Mouse (Mus musculus) E14TG2a.4 (cell line): ENCODE measurements around the gene Serpinb6c.

Experiments
- H3K27me3 ChIP-seq: 2 replicates; pipeline ENCODE4 v1.6.1; 2014; ENCODE audit warnings: low read length, control low read depth; ENCODE audit not compliant: insufficient read depth
- H3K36me3 ChIP-seq: 2 replicates; pipeline ENCODE4 v1.6.1; 2014; ENCODE audit warnings: low read length, control low read depth; ENCODE audit not compliant: insufficient read depth
- H3K4me1 ChIP-seq: replicated peaks from 2 replicates; pipeline ENCODE4 v1.6.1; 2014; ENCODE audit warnings: low read depth, low read length, control low read depth
- H3K4me3 ChIP-seq: replicated peaks from 2 replicates; pipeline ENCODE4 v1.5.1; 2014; ENCODE audit warnings: mild to moderate bottlenecking, low read length
- H3K9me3 ChIP-seq: 2 replicates; pipeline ENCODE4 v1.6.1; 2014; ENCODE audit warnings: low read length, control low read depth
- CTCF ChIP-seq: conservative IDR thresholded peaks from 2 replicates; pipeline ENCODE4 v1.5.1; 2014; ENCODE audit warnings: low read length
- NANOG ChIP-seq: IDR thresholded peaks from 2 replicates; pipeline ENCODE4 v1.6.1; 2014; ENCODE audit warnings: borderline replicate concordance, low read length, mixed read lengths
- POU5F1 ChIP-seq: IDR thresholded peaks from 2 replicates; pipeline ENCODE4 v1.6.1; 2014; ENCODE audit warnings: low read length, borderline replicate concordance

The Serpinb6c gene

GRCm38 (mm10) chr13:33843308-33843707, 62.2 kb downstream of the Serpinb6c start, which contains the start of gene Serpinb6e:
Gene Serpinb6e, minus strand, starts transcription at chr13:33843408.
- Histone ChIP-seq H3K36me3 (no peaks in the 10 kb centered on the region), H3K4me3 (no peak within 1 kb of the TSS), H3K9me3 (no peaks in the 10 kb centered on the region), H3K4me1 (no peaks in the 10 kb centered on the region), H3K27me3 (no peaks in the 10 kb centered on the region)
- TF ChIP-seq POU5F1 (no peak), NANOG (no peak)

- TF ChIP-seq POU5F1: no peak
- TF ChIP-seq CTCF: no peak
- no peak for TF ChIP-seq NANOG
Measured at GRCm38 (mm10) chr13:33830751-33831150, 74.8 kb downstream of the Serpinb6c start.

More at GRCm38 (mm10) chr13:33830751-33831150, 74.8 kb downstream of the Serpinb6c start:
- Histone ChIP-seq H3K36me3 (no peaks in the 10 kb centered on the region), H3K4me3 (no peak overlapping the region), H3K9me3 (no peaks in the 10 kb centered on the region), H3K27me3 (no peaks in the 10 kb centered on the region), H3K4me1 (no peaks in the 10 kb centered on the region)
